Mouse (Mus musculus) mouse trophoblast stem cell (cell line): Measurements from ENCODE around the gene Synj1.

Source experiments
- in situ Hi-C, 2 experiments: fragments of 300-500 bp; cut with MseI, MboI; formaldehyde crosslinking; loops; 2 replicates in 1 of 2; 3 replicates in 1 of 2; pipeline ENCODE4 v1.15.1; 2025

The Synj1 gene

GRCm38 (mm10) chr16:91011021-91011683, at the start of gene Synj1:
TSS of gene Synj1 (minus strand) at chr16:91011308.
- in situ Hi-C loops = no loop called here

GRCm38 (mm10) chr16:91057741-91058140, 46.6 kb upstream of the Synj1 start:
- in situ Hi-C loops = no loop called here

GRCm38 (mm10) chr16:91057261-91057660, 46.2 kb upstream of the Synj1 start:
- in situ Hi-C loops = no loop called here

GRCm38 (mm10) chr16:91056043-91056821, 45.1 kb upstream of the Synj1 start:
- in situ Hi-C loops = no loop called here

GRCm38 (mm10) chr16:91055150-91055549, 44.0 kb upstream of the Synj1 start:
- in situ Hi-C loops = no loop called here

GRCm38 (mm10) chr16:91053599-91053998, 42.5 kb upstream of the Synj1 start:
- in situ Hi-C loops = no loop called here

GRCm38 (mm10) chr16:91045511-91045910, 34.4 kb upstream of the Synj1 start:
- in situ Hi-C loops = no loop called here

GRCm38 (mm10) chr16:91044270-91045182, 33.4 kb upstream of the Synj1 start, which contains the start of gene Paxbp1:
TSS of gene Paxbp1 (minus strand) at chr16:91044543.
- in situ Hi-C loops = no loop called here

GRCm38 (mm10) chr16:91043461-91044248, 32.5 kb upstream of the Synj1 start:
- in situ Hi-C loops = no loop called here

- in situ Hi-C loops = no loop called here
These were observed 31.5 kb upstream of the Synj1 start for GRCm38 (mm10) chr16:91042640-91043039.

- in situ Hi-C loops = no loop called here
These were observed 24.8 kb upstream of the Synj1 start for GRCm38 (mm10) chr16:91035866-91036265.

- in situ Hi-C loops = no loop called here
These were observed 19.6 kb upstream of the Synj1 start for GRCm38 (mm10) chr16:91030751-91031150.

GRCm38 (mm10) chr16:91029901-91030300, 18.8 kb upstream of the Synj1 start:
- in situ Hi-C loops = no loop called here

GRCm38 (mm10) chr16:91029161-91029743, 18.1 kb upstream of the Synj1 start:
- in situ Hi-C loops = no loop called here

- in situ Hi-C loops = no loop called here
These were observed 15.2 kb upstream of the Synj1 start for GRCm38 (mm10) chr16:91026290-91026689.

- in situ Hi-C loops = no loop called here
These were observed 12.3 kb upstream of the Synj1 start for GRCm38 (mm10) chr16:91023384-91023783.

- in situ Hi-C loops = no loop called here
These were observed 9.9 kb upstream of the Synj1 start for GRCm38 (mm10) chr16:91020842-91021483.

- in situ Hi-C loops = no loop called here
These were observed 8.4 kb upstream of the Synj1 start for GRCm38 (mm10) chr16:91019476-91019875.

- in situ Hi-C loops = no loop called here
These were observed 4.7 kb upstream of the Synj1 start for GRCm38 (mm10) chr16:91015761-91016160.

- in situ Hi-C loops = no loop called here
These were observed 739 bp upstream of the Synj1 start for GRCm38 (mm10) chr16:91011847-91012246.
